Mouse (Mus musculus) bone marrow, adult 2 months (tissue): ENCODE measurements around the gene Tmod2.

Source experiments
- CTCF ChIP-seq: fragments of 200-500 bp; IDR thresholded peaks from 2 replicates; pipeline ENCODE4 v1.5.1; 2011; ENCODE audit warnings: low read length, control low read depth; ENCODE audit not compliant: control insufficient read depth, insufficient read depth
- POLR2A ChIP-seq: fragments of 200-500 bp; IDR thresholded peaks from 2 replicates; pipeline ENCODE4 v1.6.1; 2011; ENCODE audit warnings: low read depth, mild to moderate bottlenecking, control low read depth, low read length, borderline replicate concordance; ENCODE audit not compliant: control insufficient read depth

DNA sequence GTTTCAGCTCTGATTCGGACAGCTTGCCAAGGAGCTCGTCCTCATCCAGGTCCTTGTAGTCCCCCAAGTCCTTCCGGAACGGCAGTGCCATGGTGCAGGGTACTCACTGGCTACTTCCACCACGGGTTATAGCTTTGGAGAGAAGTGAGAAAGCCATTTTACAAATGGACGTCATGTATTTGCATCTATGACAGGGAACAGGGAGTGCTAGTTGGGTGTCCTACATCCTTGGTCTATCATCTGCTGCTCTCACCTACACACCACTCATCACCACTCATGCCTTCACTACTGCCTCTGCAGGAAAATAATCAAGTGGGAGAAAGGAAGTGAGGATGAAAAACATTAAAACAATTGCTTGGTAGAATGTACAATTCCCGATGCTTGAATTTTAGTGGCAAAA is 78.7 kb downstream of the Tmod2 start:
- no peak for TF ChIP-seq POLR2A
- no peak for TF ChIP-seq CTCF
